Mouse (Mus musculus): ENCODE results near the gene Pomgnt1.
A peak's percentile ranks its signal among the peaks of the same experiment; 100 is the strongest.

The Pomgnt1 gene

GRCm38 (mm10) chr4:116174466-116175116 is 51.0 kb downstream of the Pomgnt1 start:
- peak; percentile 72 for DNase-seq

GRCm38 (mm10) chr4:116175136-116175535 is 51.5 kb downstream of the Pomgnt1 start:
- DNase-seq, result no peak

GRCm38 (mm10) chr4:116175711-116176542 is 52.3 kb downstream of the Pomgnt1 start:
- DNase-seq, result no peak

- peak; percentile 83 for DNase-seq
These were observed 52.9 kb downstream of the Pomgnt1 start for GRCm38 (mm10) chr4:116176543-116176988.

- peak; percentile 86 for DNase-seq
These were observed 53.5 kb downstream of the Pomgnt1 start for GRCm38 (mm10) chr4:116177140-116177539.

- DNase-seq, result no peak
These were observed 58.4 kb downstream of the Pomgnt1 start for GRCm38 (mm10) chr4:116182079-116182478.

GRCm38 (mm10) chr4:116182745-116183144 is 59.1 kb downstream of the Pomgnt1 start:
- DNase-seq, result peak; percentile 44

- no peak for DNase-seq
These were observed 61.4 kb downstream of the Pomgnt1 start for GRCm38 (mm10) chr4:116185083-116185482.

- DNase-seq, result peak; percentile 20
These were observed 68.7 kb downstream of the Pomgnt1 start for GRCm38 (mm10) chr4:116192286-116192835.

- DNase-seq, result no peak
These were observed 70.1 kb downstream of the Pomgnt1 start for GRCm38 (mm10) chr4:116193583-116194383.

- no peak for DNase-seq
These were observed 74.8 kb downstream of the Pomgnt1 start for GRCm38 (mm10) chr4:116198422-116198821.

- DNase-seq, result no peak
These were observed 80.8 kb downstream of the Pomgnt1 start for GRCm38 (mm10) chr4:116204422-116204821.

- DNase-seq, result no peak
These were observed 82.9 kb downstream of the Pomgnt1 start for GRCm38 (mm10) chr4:116206531-116206930.

GRCm38 (mm10) chr4:116208891-116209290 is 85.3 kb downstream of the Pomgnt1 start:
- no peak for DNase-seq

All from kidney, adult 9 months (tissue).